Mouse (Mus musculus) lung, adult 2 months (tissue): Measurements from ENCODE around the gene Tet1.

ENCODE experiments used
- CTCF ChIP-seq: fragments of 200-500 bp; IDR thresholded peaks from 2 replicates; pipeline ENCODE4 v1.5.1; 2011; ENCODE audit warnings: mild to moderate bottlenecking, low read length, control low read depth; ENCODE audit not compliant: insufficient read depth
- POLR2A ChIP-seq: fragments of 200-500 bp; IDR thresholded peaks from 2 replicates; pipeline ENCODE4 v1.6.1; 2011; ENCODE audit warnings: low read depth, mild to moderate bottlenecking, control low read depth, low read length, borderline replicate concordance; ENCODE audit errors: extremely low read depth

DNA sequence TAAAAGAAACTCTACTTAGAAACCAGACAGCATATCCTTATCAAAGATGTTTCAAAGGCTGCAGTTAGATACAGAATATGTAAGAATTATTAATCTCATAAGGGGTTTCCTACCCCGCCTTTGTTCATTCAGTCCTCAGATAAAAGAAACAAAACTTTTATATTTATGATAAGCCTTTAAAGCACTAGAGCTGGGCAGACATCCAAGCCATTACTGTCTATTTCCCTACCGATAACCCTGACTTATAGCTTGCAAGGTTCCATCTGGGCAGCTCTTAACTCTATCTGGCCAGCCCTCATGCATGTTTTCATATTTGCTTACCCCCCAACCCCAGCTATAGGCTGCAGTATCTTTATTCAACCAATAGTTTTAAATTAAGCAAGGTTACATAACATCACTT, 77.2 kb downstream of the Tet1 start:
- no peak for TF ChIP-seq CTCF
- no peak for TF ChIP-seq POLR2A
